Mouse (Mus musculus): ENCODE data around the gene Gbx2. TPM values are rescaled to one million over a fixed set of nuclear protein-coding genes. Genes with fewer than 3 reads are reported as not detected.

Gbx2 gene
- polyA plus RNA-seq, 1 experiment from 2014 or later: 0.17 TPM

- WGBS: 70% methylated on average over 2 of the region's 2 CpGs
- Histone ChIP-seq H3K4me3 (ENCODE audit: low read depth, low read length) (no peak overlapping the region), H3K36me3 (ENCODE audit: insufficient read depth) (no peaks in the 10 kb centered on the region), H3K9ac (no peak overlapping the region), H3K27ac (ENCODE audit: low read depth) (no peak overlapping the region), H3K9me3 (ENCODE audit: low read depth, low read length) (no peaks in the 10 kb centered on the region), H3K27me3 (ENCODE audit: insufficient read depth, low read length) (no peaks in the 10 kb centered on the region), H3K4me2 (no peak overlapping the region), H3K4me1 (ENCODE audit: insufficient read depth) (no peaks in the 10 kb centered on the region)
- DNase-seq (no peak), ATAC-seq (ENCODE audit: insufficient read depth) (no peak)
- TF ChIP-seq CTCF (IDR thresholded peaks at IDR 0.05; ENCODE audit: low read depth): no peak
Observed at GRCm38 (mm10) chr1:89899036-89899435, 31.9 kb downstream of the Gbx2 start.

- no peak overlapping the region for H3K4me3 ChIP-seq (ENCODE audit: low read depth, low read length)
- no peak for ATAC-seq (ENCODE audit: insufficient read depth)
- H3K36me3 ChIP-seq (ENCODE audit: insufficient read depth): peaks cover 5% of the 10 kb centered on the region; the same call in 1 of the 2 replicates
- H3K27ac ChIP-seq (ENCODE audit: low read depth): no peak overlapping the region
- H3K9me3 ChIP-seq (ENCODE audit: low read depth, low read length): no peaks in the 10 kb centered on the region
- no peaks in the 10 kb centered on the region for H3K4me1 ChIP-seq (ENCODE audit: insufficient read depth)
- H3K4me2 ChIP-seq: no peak overlapping the region
- no peaks in the 10 kb centered on the region for H3K27me3 ChIP-seq (ENCODE audit: insufficient read depth, low read length)
- 72% methylated on average over 5 of the region's 5 CpGs for WGBS
- DNase-seq: no peak
- no peak overlapping the region for H3K9ac ChIP-seq
- no peak for TF ChIP-seq CTCF (IDR thresholded peaks at IDR 0.05; ENCODE audit: low read depth)
Observed at GRCm38 (mm10) chr1:89895801-89896200, 35.2 kb downstream of the Gbx2 start.

GRCm38 (mm10) chr1:89892281-89892680 lies 38.7 kb downstream of the Gbx2 start:
- Histone ChIP-seq H3K27me3 (ENCODE audit: insufficient read depth, low read length) (no peaks in the 10 kb centered on the region), H3K4me3 (ENCODE audit: low read depth, low read length) (no peak overlapping the region), H3K27ac (ENCODE audit: low read depth) (no peak overlapping the region), H3K36me3 (ENCODE audit: insufficient read depth) (peaks cover 29% of the 10 kb centered on the region), H3K9ac (no peak overlapping the region), H3K9me3 (ENCODE audit: low read depth, low read length) (no peaks in the 10 kb centered on the region), H3K4me1 (ENCODE audit: insufficient read depth) (no peaks in the 10 kb centered on the region), H3K4me2 (no peak overlapping the region)
- ATAC-seq (ENCODE audit: insufficient read depth) (no peak; the same call in 1 of the 2 replicates), DNase-seq (peak; percentile 29)
- TF ChIP-seq CTCF (IDR thresholded peaks at IDR 0.05; ENCODE audit: low read depth): no peak
- WGBS: 48% methylated on average over 7 of the region's 7 CpGs

GRCm38 (mm10) chr1:89891400-89891799 lies 39.6 kb downstream of the Gbx2 start:
- no peak overlapping the region for H3K4me2 ChIP-seq
- no peak overlapping the region for H3K9ac ChIP-seq
- H3K4me3 ChIP-seq (ENCODE audit: low read depth, low read length): no peak overlapping the region
- WGBS: 77% methylated on average over 6 of the region's 6 CpGs
- TF ChIP-seq CTCF (IDR thresholded peaks at IDR 0.05; ENCODE audit: low read depth): no peak
- no peaks in the 10 kb centered on the region for H3K9me3 ChIP-seq (ENCODE audit: low read depth, low read length)
- DNase-seq (no peak), ATAC-seq (ENCODE audit: insufficient read depth) (no peak)
- H3K27me3 ChIP-seq (ENCODE audit: insufficient read depth, low read length): no peaks in the 10 kb centered on the region
- no peak overlapping the region for H3K27ac ChIP-seq (ENCODE audit: low read depth)
- H3K36me3 ChIP-seq (ENCODE audit: insufficient read depth): peaks cover 29% of the 10 kb centered on the region
- no peaks in the 10 kb centered on the region for H3K4me1 ChIP-seq (ENCODE audit: insufficient read depth)

- no peak overlapping the region for H3K4me3 ChIP-seq (ENCODE audit: low read depth, low read length)
- H3K4me1 ChIP-seq (ENCODE audit: insufficient read depth): no peaks in the 10 kb centered on the region
- TF ChIP-seq CTCF (IDR thresholded peaks at IDR 0.05; ENCODE audit: low read depth): no peak
- no peak overlapping the region for H3K27ac ChIP-seq (ENCODE audit: low read depth)
- ATAC-seq (ENCODE audit: insufficient read depth) (peak; percentile 47; the same call in 1 of the 2 replicates), DNase-seq (peak; percentile 34)
- peaks cover 26% of the 10 kb centered on the region for H3K36me3 ChIP-seq (ENCODE audit: insufficient read depth)
- H3K9me3 ChIP-seq (ENCODE audit: low read depth, low read length): no peaks in the 10 kb centered on the region
- no peak overlapping the region for H3K9ac ChIP-seq
- H3K4me2 ChIP-seq: no peak overlapping the region
- no peaks in the 10 kb centered on the region for H3K27me3 ChIP-seq (ENCODE audit: insufficient read depth, low read length)
- WGBS: 21% methylated on average over 4 of the region's 4 CpGs
Observed at GRCm38 (mm10) chr1:89885696-89886095, 45.3 kb downstream of the Gbx2 start.

GRCm38 (mm10) chr1:89884335-89884734 lies 46.6 kb downstream of the Gbx2 start:
- ATAC-seq (ENCODE audit: insufficient read depth): no peak
- Histone ChIP-seq H3K27me3 (ENCODE audit: insufficient read depth, low read length) (no peaks in the 10 kb centered on the region), H3K36me3 (ENCODE audit: insufficient read depth) (peaks cover 20% of the 10 kb centered on the region), H3K9me3 (ENCODE audit: low read depth, low read length) (no peaks in the 10 kb centered on the region), H3K4me1 (ENCODE audit: insufficient read depth) (0 out of 2 replicates have a peak, but pooled peaks cover 6% of the 10 kb centered on the region), H3K4me3 (ENCODE audit: low read depth, low read length) (no peak overlapping the region), H3K27ac (ENCODE audit: low read depth) (no peak overlapping the region), H3K9ac (no peak overlapping the region), H3K4me2 (no peak overlapping the region)
- WGBS: 83% methylated on average over 8 of the region's 8 CpGs
- TF ChIP-seq CTCF (IDR thresholded peaks at IDR 0.05; ENCODE audit: low read depth): no peak
- DNase-seq: no peak

GRCm38 (mm10) chr1:89880834-89881233 lies 50.1 kb downstream of the Gbx2 start:
- no peak overlapping the region for H3K4me2 ChIP-seq
- ATAC-seq (ENCODE audit: insufficient read depth): no peak
- H3K27me3 ChIP-seq (ENCODE audit: insufficient read depth, low read length): no peaks in the 10 kb centered on the region
- H3K36me3 ChIP-seq (ENCODE audit: insufficient read depth): 0 out of 2 replicates have a peak, but pooled peaks cover 4% of the 10 kb centered on the region
- no peak overlapping the region for H3K4me3 ChIP-seq (ENCODE audit: low read depth, low read length)
- no peak overlapping the region for H3K27ac ChIP-seq (ENCODE audit: low read depth)
- DNase-seq: no peak
- H3K9me3 ChIP-seq (ENCODE audit: low read depth, low read length): no peaks in the 10 kb centered on the region
- WGBS: 62% methylated on average over 10 of the region's 10 CpGs
- no peak overlapping the region for H3K9ac ChIP-seq
- H3K4me1 ChIP-seq (ENCODE audit: insufficient read depth): 0 out of 2 replicates have a peak, but pooled peaks cover 6% of the 10 kb centered on the region
- TF ChIP-seq CTCF (IDR thresholded peaks at IDR 0.05; ENCODE audit: low read depth): no peak
